Mouse (Mus musculus): ENCODE measurements around the gene Spata21.

Gene Spata21

DNA sequence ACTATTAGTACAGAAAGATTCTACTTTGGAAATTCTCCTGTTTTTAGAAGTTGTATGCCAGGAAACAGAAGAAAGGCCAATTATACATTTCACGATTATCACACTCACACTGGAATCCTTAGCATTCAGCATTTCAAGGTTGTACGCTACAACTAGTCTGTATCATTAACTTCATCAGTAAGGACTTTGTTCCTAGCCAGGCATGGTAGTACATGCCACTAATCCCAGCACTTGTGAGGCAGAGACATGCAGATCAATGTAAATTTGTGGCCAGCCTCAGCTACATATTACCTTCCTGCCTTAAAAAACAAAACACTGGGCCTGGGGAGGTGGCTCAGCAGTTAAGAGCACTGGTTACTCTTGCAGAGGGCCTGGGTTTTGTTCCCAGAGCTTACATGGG, 70.5 kb downstream of the Spata21 start:
- DNase-seq (ENCODE audit: low read depth): no peak

DNA sequence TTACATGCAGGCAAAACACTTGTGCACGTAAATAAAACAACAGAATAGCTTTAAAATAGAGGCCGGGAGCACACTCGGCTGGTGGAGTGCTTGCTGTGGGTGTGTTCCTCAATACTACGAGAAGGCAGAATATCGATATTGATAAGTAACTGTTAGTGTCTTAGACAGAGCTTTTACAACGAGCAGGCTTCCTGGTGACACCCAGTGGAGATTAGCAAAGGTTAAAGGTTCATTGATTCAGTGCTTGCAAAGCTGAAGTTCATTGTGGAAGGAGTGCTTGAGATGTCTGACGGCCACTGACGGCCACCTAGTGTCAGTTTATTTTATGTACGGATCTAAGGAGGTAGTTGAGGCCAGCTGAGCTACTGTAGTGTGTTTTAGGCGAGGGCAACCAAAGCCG, 71.0 kb downstream of the Spata21 start:
- no peak for DNase-seq (ENCODE audit: low read depth)

DNA sequence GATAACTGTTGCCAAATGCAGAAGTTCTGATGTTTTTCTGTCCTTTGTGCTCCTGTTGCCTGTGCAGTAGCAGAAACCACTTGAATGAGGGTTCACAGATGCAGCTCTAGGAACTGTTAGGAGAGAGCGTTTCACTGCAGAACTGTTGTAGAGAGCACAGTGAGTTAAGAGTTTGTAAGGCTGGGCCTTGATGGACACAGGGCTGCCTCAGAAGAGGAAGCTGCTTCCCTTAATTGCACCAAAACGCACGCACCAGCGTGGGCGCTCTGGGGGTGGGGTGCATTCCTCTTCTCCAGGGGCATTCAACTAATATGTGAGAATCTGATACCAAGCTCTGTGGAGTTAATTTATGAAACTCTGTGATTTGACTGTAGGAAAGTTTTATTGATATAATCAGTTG, 71.5 kb downstream of the Spata21 start:
- DNase-seq (ENCODE audit: low read depth): no peak

DNA sequence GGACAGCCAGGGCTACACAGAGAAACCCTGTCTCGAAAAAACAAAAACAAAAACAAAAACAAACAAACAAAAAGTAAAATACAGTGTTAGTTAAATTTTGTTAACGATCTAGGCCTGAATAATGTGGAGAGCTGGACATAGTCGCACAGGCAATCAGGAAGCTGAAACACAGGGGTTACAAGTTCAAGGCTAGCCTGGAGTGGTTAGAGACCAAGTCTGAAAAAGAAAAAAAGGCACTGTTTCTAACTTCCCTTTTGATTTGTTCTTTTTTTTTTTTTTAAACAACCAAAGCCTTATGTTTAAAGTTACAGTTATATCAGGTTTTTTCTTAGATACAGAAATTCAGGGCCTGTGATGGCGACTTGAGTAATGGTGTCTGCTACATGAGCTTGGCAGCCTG, 72.1 kb downstream of the Spata21 start:
- DNase-seq (ENCODE audit: low read depth): no peak

DNA sequence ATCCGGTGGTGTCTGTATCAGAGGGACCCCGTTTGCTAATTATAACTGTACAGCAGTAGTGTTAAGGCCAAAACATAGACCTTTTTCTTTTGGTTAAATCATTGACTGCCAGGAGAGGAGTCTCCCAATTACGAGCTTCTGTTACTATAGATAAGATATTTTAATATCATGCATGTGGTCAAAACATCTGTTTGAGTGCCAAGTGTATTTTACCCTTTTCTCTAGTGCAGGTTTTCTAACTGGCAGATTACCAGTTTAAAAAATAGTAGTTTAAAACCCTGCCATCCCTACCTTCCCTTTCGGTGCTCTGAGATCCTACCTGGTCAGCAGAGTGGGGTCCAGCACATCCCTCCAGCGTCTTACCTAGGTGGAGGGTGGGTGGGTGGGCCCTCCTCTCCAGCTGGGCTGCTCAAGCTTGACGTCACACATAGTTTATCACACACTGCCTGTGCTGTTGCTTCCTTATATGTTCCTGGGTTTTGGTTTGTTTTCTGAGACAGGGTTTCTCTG, 73.6 kb downstream of the Spata21 start:
- DNase-seq (ENCODE audit: low read depth): no peak
